Mouse (Mus musculus) midbrain, embryonic 14.5 days (tissue): ENCODE results near the gene Sun3. TPM values are rescaled to one million over a fixed set of nuclear protein-coding genes. Genes with fewer than 3 reads are reported as not detected.

ENCODE experiments used
- ATAC-seq: fragments of 200-750 bp; cut with Nextera tagmentation; 2 replicates; pipeline ENCODE4 v1.8.0; 2017; ENCODE audit warnings: moderate number of reproducible peaks, moderate library complexity; ENCODE audit not compliant: low FRiP score, low TSS enrichment
- DNase-seq: peaks from one replicate; pipeline ENCODE4 v3.0.0-alpha.2; 2015
- H3K27ac ChIP-seq: fragments of 300-500 bp; sonication (generic); replicated peaks from 2 replicates; pipeline ENCODE4 v1.5.1; 2014; ENCODE audit warnings: mild to moderate bottlenecking, low read depth, low read length, moderate library complexity
- H3K27me3 ChIP-seq: fragments of 300-500 bp; sonication (generic); 2 replicates; pipeline ENCODE4 v1.6.1; 2014; ENCODE audit warnings: low read length, control low read depth, mixed read lengths; ENCODE audit not compliant: control insufficient read depth, insufficient read depth
- H3K36me3 ChIP-seq: fragments of 300-500 bp; sonication (generic); 2 replicates; pipeline ENCODE4 v1.6.1; 2014; ENCODE audit warnings: low read length, control low read depth; ENCODE audit not compliant: control insufficient read depth, insufficient read depth
- H3K4me1 ChIP-seq: fragments of 300-500 bp; sonication (generic); 2 replicates; pipeline ENCODE4 v1.6.1; 2014; ENCODE audit warnings: mild to moderate bottlenecking, antibody characterized with exemption, low read length, control low read depth; ENCODE audit not compliant: control insufficient read depth, insufficient read depth
- H3K4me2 ChIP-seq: fragments of 300-500 bp; sonication (generic); 2 replicates; pipeline ENCODE4 v1.6.1; 2014; ENCODE audit warnings: mild to moderate bottlenecking, low read length, moderate library complexity
- H3K4me3 ChIP-seq: fragments of 300-500 bp; sonication (generic); replicated peaks from 2 replicates; pipeline ENCODE4 v1.5.1; 2014; ENCODE audit warnings: low read depth, low read length
- H3K9ac ChIP-seq: fragments of 300-500 bp; sonication (generic); replicated peaks from 2 replicates; pipeline ENCODE4 v1.6.1; 2014; ENCODE audit warnings: mild to moderate bottlenecking, low read length, moderate library complexity
- H3K9me3 ChIP-seq: fragments of 300-500 bp; sonication (generic); 2 replicates; pipeline ENCODE4 v1.6.1; 2016; ENCODE audit warnings: low read length, control low read depth, mixed read lengths; ENCODE audit not compliant: control insufficient read depth
- WGBS: fragments of 180-500 bp; shearing (Covaris S2); extraction: QIAGEN DNeasy Blood & Tissue Kit; methylation state at CpG from one replicate; pipeline ENCODE4 v1.1.7; 2014; 5-methylcytosine and 5-hydroxymethylcytosine counted together
- polyA plus RNA-seq: library from polyadenylated mRNA; unstranded; fragments of >200 nt; fragmentation: Nextera tagmentation; extraction: Ambion mirVana; gene quantifications from 2 replicates; pipeline ENCODE4 v1.2.1, GENCODE M21; 2014

Sun3 gene
- polyA plus RNA-seq, 1 experiment from 2014 or later = not detected

DNA sequence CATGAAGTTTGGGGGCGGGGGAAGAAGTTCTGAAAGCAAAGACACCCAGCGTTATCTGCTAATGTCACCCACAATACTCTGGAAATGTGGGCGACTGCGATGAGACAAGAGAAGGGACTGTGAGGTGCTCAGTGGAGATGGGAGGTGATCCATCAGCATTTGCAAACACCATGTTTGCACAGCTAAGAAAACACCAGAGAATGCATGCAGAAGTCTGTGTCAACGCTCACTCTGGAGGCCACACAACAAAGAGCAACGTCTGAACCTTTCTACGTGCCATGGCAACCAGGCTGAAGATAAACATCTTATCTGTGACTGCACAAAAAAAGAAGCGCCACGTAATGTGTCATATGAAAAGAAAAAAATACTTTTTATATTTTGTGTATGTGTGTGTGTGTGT, 78.3 kb downstream of the Sun3 start:
- Histone ChIP-seq H3K36me3 (no peaks in the 10 kb centered on the region), H3K4me3 (no peak overlapping the region), H3K9me3 (no peaks in the 10 kb centered on the region), H3K4me1 (no peaks in the 10 kb centered on the region), H3K4me2 (no peak overlapping the region), H3K27ac (no peak overlapping the region), H3K9ac (no peak overlapping the region), H3K27me3 (no peaks in the 10 kb centered on the region)
- ATAC-seq (no peak), DNase-seq (no peak)
- WGBS = 74% methylated on average over 9 of the region's 9 CpGs

GRCm38 (mm10) chr11:8968094-8968493, 80.7 kb downstream of the Sun3 start:
- ATAC-seq (no peak), DNase-seq (no peak)
- no peak overlapping the region for H3K27ac ChIP-seq
- H3K9me3 ChIP-seq = no peaks in the 10 kb centered on the region
- H3K9ac ChIP-seq = no peak overlapping the region
- H3K4me3 ChIP-seq = no peak overlapping the region
- WGBS = 96% methylated on average over 7 of the region's 7 CpGs
- no peaks in the 10 kb centered on the region for H3K36me3 ChIP-seq
- H3K4me2 ChIP-seq = no peak overlapping the region
- H3K27me3 ChIP-seq = no peaks in the 10 kb centered on the region
- no peaks in the 10 kb centered on the region for H3K4me1 ChIP-seq

Other genes with a start within 250 kb of the Sun3 start
- 0.09 and 0.45 TPM in 2 replicates for gene Pkd1l1, start 75.7 kb downstream of the Sun3 start, polyA plus RNA-seq
- gene Hus1, start 37.8 kb downstream of the Sun3 start, polyA plus RNA-seq = 11.1 and 11.9 TPM in 2 replicates
- 0.97 and 1.2 TPM in 2 replicates for gene Gm11992, start 397 bp downstream of the Sun3 start, polyA plus RNA-seq
- 2.3 and 3.2 TPM in 2 replicates for gene Upp1, start 69.1 kb upstream of the Sun3 start, polyA plus RNA-seq
- gene Abca13, start 143.0 kb upstream of the Sun3 start, polyA plus RNA-seq = 0.03 and 0.18 TPM in 2 replicates